Mouse (Mus musculus): ENCODE measurements around the gene Nsd2. TPM values are rescaled to one million over a fixed set of nuclear protein-coding genes. Genes with fewer than 3 reads are reported as not detected.

The Nsd2 gene
- 22.3 TPM for total RNA-seq (2023)

GRCm38 (mm10) chr5:33819876-33820732, at the start of gene Nsd2:
Gene Nsd2, plus strand, starts transcription at chr5:33820725.

GRCm38 (mm10) chr5:33782345-33782998, 38.1 kb upstream of the Nsd2 start, which contains the start of gene Letm1:
Gene Letm1, minus strand, starts transcription at chr5:33782817.

DNA sequence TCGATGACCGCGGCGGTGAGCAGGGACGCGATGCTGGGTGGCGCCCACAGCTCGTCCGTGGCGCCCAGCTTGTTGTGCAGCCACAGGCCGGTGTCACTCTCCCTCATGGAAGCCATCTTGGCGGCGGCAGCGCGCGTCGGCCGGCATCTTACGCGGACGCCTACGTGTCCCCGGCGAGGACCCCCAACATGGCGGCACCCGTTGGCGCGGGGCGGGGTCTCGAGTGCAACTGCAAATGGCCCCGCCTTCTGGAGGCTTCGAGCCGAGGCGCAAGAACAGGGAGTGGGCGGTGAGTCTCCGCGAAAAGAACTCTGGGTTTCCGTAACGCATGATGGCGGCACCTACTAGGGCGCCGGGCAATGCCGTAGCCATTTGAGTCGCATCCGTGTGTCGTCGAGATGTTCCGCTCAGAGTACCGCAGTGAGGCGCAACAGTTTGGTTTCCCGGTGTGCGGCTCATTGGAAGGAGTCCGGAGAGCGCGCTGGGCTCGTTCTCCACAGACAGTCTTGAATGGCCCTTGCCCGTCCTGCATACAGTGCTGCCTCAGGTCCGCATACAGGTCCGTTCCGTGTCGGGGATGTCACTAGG, 115.7 kb downstream of the Nsd2 start, which contains the start of gene Nelfa:
Gene Nelfa, minus strand, starts transcription at position 294 of the 588 bp plus-strand sequence.

Other genes with a start within 250 kb of the Nsd2 start
- 45.3 TPM for gene Fam53a, start 191.1 kb upstream of the Nsd2 start, total RNA-seq (2023)
- 1.7 TPM for gene Gm9903, start 190.8 kb upstream of the Nsd2 start, total RNA-seq (2023)
- 87.3 TPM for gene Slbp, start 168.2 kb upstream of the Nsd2 start, total RNA-seq (2023)
- 7.6 TPM for gene Tacc3, start 162.6 kb upstream of the Nsd2 start, total RNA-seq (2023)
- 7.2 TPM for gene Tmem129, start 162.3 kb upstream of the Nsd2 start, total RNA-seq (2023)
- not detected for gene Fgfr3, start 99.1 kb upstream of the Nsd2 start, total RNA-seq (2023)
- gene Letm1, start 37.9 kb upstream of the Nsd2 start, total RNA-seq (2023): 83.0 TPM
- 28.3 TPM for gene Nelfa, start 115.7 kb downstream of the Nsd2 start, total RNA-seq (2023)
- gene Gm1673, start 162.7 kb downstream of the Nsd2 start, total RNA-seq (2023): not detected
- gene Nat8l, start 175.3 kb downstream of the Nsd2 start, total RNA-seq (2023): 0.12 TPM

Measured in CD4-positive naive resting alpha-beta T cell, adult 57 days (primary cell).